Mouse (Mus musculus): ENCODE measurements around the gene Efna1.

GRCm38 (mm10) chr3:89321183-89322130, 40.5 kb upstream of the Efna1 start:
- TF ChIP-seq CTCF (IDR thresholded peaks at IDR 0.05; ENCODE audit: low read depth) (no peak), EP300 (IDR thresholded peaks at IDR 0.05; ENCODE audit: low read depth) (no peak)
